Mouse (Mus musculus): ENCODE data around the gene Tor1a.

DNA sequence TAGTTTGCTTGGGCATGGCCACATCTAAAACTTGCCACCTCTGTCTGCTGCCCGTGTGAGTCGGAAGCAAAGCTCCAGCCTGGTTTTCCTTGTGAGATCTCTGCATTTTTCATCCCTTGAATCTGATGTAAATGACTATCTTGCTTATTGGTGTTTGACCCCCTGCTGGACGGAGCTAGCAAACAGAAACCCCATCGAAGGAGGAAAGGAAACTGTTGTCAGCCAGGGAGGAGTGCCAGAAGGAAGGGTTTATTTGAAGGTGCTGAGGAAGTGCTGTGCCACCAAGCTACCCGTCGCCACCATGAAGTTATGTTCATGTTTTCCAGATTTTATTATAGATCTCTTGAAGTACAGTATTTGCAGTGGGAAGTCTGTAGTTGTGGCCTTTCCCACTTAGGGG lies 12.9 kb downstream of the Tor1a start:
- no peak for TF ChIP-seq POLR2A (IDR thresholded peaks at IDR 0.05; ENCODE audit: insufficient read depth, low read depth, low read length)
- TF ChIP-seq CTCF (IDR thresholded peaks at IDR 0.05; ENCODE audit: insufficient read depth, low read depth, low read length) = no peak
